Mouse (Mus musculus) erythroblast, embryonic 14.5 days (primary cell): ENCODE data around the gene Ccdc69.

Source experiments
- GATA1 ChIP-seq: IDR thresholded peaks from 2 replicates; pipeline ENCODE4 v1.6.1; 2012; ENCODE audit warnings: low read length, inconsistent platforms, mixed read lengths
- TAL1 ChIP-seq: IDR thresholded peaks from 3 replicates; pipeline ENCODE4 v1.6.1; 2012; ENCODE audit warnings: low read length, inconsistent platforms, mixed read lengths

DNA sequence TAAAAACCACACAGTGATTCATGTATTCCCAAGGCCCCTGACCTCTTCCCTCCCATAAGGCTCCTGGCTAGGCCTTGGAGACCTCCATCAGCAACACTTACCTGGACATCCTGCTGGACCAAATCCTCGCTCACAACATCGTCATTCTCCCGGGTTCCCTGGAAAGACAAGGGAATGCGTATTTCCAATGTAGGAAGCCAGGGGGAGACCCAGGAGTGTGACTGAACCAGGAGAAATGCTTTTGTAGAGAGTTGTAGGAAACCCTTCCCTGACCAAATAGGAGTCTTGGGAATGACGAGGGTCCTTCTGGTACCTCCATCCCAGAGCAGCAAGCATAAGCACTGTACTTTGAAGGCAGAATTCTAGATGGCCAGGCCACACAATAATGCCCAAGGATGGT is 72.2 kb downstream of the Ccdc69 start:
- TF ChIP-seq TAL1 (no peak), GATA1 (no peak)
